Mouse (Mus musculus): Measurements from ENCODE around the gene Yars2.

- peak; percentile 97; the same call in 1 of the 2 replicates for TF ChIP-seq POLR2A (IDR thresholded peaks at IDR 0.05; ENCODE audit: borderline replicate concordance, insufficient read depth, low read length)
- peak; percentile 60 for TF ChIP-seq CTCF (IDR thresholded peaks at IDR 0.05; ENCODE audit: borderline replicate concordance, insufficient read depth, low read depth, low read length)
Observed at GRCm38 (mm10) chr16:16302369-16303137, at the start of gene Yars2.
